Mouse (Mus musculus) fat pad, adult 2 months (tissue): ENCODE results near the gene Tmem92.
"Not testable (repeated sequence)": the region's sequence is repeated elsewhere in the genome, so short reads cannot be mapped to it uniquely, and the experiment has no call there.

ENCODE experiments used
- DNase-seq: peaks from one replicate; pipeline ENCODE4 v3.0.0-alpha.2; 2011; ENCODE audit warnings: low read depth, low spot score; ENCODE audit errors: extremely low read depth

Gene Tmem92

DNA sequence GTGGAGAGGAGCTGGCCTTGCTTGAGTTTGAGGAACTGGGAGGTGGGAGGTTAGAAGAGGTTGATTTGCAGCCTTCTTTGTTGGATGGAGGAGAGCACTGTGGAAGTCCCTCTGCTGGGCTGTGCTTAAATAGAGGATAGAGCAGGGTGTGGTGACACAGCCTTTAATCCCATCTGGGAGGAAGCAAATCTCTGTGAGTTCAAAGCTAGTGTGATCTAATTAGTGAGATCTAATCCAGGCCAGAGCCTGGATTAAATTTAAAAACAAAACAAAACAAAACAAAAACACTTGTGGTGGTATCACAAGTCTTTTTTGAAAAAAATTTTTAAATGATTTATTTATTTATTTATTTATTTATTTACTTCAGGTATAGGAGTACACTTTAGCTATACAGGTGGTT lies at the start of gene Tmem92:
Gene Tmem92, minus strand, starts transcription at position 101 of the 400 bp plus-strand sequence.
- DNase-seq = no peak

DNA sequence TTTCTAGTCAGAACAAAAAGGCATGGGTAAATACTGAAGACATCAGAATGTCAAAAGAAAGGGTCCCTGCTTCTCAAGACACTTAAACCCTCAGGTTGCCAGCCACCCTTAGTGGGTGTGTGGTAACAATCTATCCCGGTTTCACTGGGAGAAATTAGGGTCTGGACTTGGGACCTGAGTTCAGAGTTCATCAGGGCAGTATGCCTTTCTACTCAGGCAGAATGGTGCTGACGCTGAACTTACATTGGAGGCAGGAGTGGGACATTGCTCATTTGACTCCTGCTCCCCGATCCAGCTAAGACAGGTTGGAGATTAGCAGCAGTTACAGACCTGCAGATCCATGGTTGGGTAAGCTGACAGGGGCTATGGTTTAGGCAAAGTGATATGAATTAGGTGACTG lies 46.5 kb upstream of the Tmem92 start:
- DNase-seq = no peak

DNA sequence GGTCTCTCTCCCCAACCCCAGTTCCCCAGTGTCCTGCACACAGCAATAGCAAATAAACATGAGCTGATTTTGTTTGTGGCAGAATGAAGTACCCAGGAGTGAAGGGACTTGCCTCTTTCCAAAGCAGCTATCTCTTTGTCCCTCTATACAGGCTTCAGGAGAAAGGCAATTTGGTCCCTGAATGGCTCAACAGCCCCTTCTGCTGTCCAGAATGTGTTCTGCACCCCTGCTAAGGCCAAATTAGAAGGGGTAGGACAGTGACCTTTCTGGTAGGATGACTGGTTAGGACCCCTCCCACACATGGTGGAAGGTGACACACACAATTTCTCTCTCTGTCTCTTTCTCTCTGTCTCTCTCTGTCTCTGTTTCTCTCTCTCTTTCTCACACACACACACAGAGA lies 36.9 kb upstream of the Tmem92 start:
- not testable (repeated sequence) for DNase-seq

DNA sequence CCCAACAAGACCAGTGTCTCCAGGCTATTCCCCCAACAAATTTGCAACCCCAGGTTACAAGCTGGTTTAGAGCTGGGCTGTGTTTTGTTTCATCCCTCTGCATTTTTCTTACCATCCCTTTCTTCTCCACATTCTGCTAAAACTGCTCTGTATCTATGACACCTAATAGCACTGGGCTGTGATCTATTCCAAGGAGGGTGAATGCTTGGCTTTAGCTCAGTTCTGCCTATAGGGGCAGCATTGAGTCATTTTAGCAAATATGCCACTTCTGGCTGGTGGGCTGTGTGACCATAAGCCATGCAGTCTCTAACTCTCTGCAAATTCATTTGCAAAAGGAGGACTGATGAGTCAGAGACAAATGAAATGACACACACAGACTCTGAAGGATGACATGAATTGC lies 36.4 kb upstream of the Tmem92 start:
- DNase-seq = not testable (repeated sequence)

DNA sequence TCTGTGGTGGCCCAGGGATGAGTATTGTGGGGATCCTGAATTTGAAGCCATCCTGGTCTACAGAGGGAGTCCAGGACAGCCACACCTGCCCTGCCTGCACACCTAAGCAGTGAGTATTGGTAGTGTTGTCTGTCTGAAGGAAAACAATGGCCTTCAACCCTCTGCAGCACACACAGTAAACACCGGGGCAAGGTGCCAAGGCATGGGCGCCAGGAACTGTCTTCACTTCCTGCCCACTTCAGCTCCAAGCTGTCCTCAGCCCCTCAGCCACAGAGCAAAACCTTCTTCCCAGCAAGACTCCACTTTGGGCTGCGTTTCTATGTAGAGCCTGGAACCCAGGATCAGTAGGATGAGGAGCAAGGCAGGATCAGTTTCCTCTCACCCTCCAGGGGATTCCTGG lies 29.0 kb upstream of the Tmem92 start:
- not testable (repeated sequence) for DNase-seq

DNA sequence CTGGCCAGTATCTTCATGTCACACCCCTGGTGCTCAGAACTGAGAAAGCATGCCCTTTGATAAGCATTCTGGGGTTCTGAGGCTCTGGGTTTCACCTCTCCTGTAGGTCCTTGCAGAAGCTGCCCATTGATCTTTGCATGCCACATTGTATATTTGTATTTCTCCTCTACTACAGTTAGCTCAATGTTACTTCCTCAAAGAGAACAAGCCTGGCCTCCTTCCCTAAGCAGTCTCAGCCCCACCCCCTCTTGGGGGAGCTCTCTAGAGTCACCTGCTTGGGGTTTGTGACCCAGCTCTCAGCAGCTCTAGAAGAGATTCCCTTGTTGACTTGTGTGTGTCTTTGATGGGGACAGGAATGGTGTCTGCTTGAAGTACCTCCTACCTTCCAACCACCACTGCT lies 9.2 kb upstream of the Tmem92 start:
- DNase-seq = no peak

DNA sequence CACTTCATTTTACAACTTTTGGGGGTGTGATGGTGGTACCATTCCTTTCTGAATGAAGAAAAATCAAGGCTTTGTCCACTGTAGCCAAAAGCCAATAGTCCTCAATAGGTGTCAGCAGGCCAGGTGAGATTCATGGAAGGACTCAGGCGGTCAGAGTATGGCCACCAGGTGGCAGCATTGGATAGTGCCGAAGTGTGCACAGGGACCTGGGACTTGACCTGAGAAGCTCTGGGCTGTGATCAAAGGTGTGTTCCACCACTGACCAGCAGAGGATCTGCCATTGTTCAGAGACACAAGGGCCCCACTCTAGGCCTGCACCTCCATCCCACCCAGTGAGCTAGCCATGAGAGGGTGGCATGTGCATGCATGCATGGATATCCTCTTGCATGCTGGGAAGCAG lies 2.7 kb upstream of the Tmem92 start:
- DNase-seq = no peak

DNA sequence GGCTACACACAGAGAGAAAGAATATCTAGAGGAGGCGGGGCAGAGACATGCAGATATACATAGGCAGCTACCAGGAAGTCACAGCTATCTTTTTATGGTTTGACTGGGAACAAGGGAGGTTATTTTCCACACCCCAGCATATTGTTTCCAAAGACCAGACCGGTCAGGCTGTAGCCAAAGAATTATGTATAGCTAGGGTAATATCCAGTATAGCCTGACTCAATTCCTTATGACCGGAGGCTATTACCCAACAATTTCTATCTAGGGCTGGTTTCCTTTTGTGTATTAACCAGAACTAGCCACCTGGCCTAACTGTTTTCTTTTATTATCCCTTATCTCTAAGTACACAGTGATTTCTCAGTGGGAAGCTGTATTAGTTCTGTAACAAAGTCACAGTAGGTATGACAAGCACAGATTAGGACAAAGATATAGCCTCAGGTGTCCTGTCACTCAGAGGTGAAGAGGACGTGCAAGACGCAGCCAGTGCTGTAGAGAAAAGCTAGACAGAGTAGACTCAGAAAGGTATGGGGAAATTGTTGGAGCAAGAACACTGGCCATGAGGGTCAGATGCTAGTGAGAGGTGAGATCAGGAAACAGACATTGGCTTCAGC lies 7.5 kb downstream of the Tmem92 start:
- DNase-seq = no peak

DNA sequence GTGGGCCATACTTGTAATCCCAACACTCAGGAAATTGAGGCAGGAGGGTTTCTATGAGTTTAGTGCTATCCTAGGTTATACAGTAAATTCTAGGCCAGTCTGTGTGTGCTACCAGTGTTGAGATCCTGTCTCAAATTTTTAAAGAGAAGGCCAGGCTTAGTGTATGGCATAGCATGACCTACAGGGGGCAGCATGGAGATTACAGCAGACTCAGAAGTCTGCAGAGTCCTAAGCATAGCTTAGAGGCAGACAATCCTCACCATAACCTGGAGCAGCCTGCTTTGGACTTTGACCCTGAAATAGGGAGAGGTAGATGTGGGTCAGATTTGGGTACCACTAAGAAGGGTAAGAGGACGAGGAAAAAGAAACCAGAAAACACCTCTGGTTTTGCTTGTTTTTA lies 8.7 kb downstream of the Tmem92 start:
- DNase-seq = no peak

DNA sequence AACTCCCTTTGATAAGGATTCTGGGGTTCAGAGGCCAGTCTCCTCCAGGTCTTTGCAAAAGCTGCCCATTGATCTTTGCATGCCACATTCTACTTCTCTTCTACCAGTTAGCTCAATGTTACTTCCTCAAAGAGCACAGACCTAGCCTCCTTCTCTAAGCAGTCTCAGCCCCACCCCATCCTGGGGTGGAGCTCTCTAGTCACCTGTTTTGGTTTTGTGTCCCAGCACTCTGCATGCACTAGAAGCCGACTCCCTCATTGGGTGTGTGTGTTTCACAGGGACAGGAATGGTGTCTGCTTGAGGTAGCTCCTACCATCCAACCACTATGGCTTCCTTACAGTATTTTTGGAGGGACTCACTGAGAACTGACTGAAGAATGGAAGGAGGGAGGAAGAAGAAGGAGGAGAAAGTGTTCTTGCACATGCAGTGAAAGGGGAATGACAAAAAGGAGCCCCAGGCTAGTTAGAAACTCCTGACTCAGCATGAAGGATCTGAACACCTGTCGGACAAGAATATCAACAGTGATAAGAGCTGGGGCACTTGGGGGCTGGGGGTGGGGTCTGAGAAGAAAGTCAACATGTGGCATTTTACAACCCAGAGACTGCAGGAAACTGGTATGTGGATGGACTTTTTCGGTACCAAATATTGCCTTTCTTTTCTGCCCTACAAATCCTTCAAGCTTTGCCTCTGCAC lies 10.0 kb downstream of the Tmem92 start:
- DNase-seq = no peak

DNA sequence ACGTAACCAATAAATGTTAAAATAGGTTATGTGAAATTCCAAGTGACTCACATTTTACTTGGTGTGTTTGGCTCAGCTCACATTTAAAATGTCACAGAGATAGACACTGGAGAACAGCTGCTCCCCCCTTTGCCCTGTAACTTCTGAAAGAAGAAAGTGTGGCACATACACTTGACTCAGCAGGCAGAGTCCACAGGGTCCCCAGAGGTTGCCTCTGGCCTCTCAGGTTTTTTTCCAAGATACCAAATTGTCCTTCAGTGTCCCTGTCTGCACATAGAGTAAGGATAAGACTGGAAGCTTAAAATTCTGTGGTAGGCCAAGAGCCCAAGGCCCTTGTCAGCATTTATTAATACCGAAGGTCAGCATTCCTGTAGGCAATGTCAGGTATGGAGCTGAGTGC lies 15.3 kb downstream of the Tmem92 start:
- DNase-seq = no peak

DNA sequence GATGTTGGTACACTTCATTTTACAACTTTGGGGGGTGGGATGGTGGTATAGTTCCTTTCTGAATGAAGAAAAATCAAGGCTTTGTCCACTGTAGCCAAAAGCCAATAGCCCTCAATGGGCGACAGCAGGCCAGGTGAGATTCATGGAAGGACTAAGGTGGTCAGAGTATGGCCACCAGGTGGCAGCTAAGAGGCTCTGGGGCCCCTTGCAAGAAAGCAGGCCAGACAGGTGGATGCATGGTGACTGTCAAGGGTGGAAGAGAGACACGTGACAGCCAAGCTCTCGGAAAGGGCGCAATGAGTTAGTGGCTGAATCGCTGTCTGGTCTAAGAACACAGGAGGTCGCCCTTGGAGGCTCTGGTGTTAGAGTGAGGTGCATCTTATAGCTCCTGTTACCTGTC lies 19.7 kb downstream of the Tmem92 start:
- DNase-seq = no peak

DNA sequence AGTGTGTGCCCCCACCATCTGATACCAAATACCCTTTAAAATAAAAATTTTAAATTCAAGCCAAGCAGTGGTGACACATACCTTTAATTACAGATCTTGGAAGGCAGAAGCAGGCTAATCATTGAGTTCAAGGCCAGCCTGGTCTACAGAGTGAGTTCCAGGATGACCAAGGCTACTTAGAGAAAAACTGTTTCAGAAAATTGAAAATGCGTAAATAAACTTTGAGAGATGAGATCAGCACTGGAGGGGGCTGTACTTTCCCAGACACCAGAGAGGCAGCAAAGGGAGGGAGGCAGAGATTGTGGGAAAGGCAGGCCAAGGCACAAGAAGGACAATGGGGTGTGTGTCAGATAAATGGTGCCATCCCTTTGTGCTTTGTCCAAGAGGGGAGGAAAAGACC lies 20.2 kb downstream of the Tmem92 start:
- no peak for DNase-seq

DNA sequence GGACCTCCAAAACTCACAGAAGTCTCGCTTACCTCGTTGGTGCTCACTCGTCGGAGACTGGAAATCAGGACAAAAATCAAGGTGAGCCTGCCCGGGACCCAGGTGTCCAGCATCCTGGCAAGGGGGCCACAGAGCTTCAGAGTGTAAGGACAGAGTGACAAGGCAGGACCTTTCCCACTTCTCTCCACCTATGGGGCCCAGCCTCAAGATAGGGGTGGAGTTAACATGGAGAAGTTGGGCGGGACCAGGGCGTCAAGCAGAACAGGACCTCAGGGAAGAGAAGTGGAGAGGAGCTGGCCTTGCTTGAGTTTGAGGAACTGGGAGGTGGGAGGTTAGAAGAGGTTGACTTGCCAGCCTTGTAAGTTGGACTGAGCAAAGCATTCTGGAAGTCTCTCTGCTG lies 21.7 kb downstream of the Tmem92 start:
- no peak for DNase-seq

DNA sequence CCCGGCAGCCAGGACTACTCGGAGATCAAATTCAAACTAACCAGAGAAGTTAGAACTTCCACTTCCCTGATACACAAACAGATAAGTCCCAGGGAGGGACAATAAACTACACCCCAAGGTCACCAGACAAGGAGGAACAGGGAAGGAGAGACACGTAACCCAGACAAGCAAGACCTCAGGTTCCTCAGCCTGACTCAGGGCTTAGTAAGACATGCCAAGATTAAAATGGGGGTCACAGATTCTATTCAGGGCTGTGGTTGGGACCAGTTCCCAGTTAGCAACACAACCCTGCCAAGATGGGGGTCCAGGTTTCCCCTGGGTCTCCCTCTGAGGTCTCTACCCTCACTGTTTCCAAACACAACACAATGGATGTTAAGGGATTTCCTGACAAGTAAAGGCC lies 22.1 kb downstream of the Tmem92 start:
- no peak for DNase-seq

DNA sequence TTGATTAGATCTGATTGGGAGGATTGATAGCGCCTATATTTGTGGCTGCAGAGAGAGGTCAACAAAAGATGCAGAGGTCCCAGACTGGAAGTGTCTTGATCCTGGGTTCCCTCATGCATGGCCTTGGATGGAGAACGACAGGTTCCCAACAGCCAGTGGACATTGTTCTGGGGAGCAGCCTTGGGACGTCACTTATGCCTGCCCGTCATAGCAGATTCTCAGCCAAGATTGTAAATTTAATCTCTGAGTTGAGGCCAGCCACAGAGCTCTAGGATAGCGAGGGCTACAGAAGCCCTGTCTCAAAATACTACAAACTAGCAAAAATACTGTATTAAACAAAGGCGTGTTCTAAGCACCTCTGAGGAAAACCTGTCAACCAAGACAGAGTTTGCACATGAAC lies 22.6 kb downstream of the Tmem92 start:
- no peak for DNase-seq

DNA sequence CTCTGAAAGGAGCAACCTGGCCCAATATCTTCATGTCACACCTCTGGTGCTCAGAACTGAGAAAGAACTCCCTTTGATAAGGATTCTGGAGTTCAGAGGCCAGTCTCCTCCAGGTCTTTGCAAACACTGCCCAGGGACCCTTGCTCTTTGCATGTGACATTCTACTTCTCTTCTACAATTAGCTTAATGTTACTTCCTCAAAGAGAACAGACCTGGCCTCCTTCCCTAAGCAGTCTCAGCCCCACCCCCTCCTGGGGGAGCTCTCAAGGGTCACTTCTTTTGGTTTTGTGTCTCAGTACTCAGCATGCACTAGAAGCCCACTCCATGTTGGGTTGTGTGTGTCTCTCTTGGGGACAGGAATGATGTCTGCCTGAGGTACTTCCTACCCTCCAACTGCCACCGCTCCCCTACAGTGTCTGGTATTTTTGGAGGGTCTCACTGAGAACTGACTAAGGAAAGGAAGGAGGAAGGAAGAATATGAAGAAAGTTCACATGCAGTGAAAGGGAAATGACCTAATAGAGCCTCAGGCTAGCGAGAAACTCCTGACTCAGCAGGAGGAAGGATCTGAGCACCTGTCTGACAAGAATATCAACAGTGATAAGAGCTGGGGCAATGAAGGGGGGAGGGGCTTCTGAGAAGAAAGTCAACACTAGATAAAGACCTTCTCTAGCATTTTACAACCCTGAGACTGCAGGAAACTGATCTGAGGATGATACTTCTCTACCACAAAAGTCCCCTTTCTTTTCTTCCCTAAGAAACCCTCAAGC lies 29.4 kb downstream of the Tmem92 start:
- DNase-seq = no peak

DNA sequence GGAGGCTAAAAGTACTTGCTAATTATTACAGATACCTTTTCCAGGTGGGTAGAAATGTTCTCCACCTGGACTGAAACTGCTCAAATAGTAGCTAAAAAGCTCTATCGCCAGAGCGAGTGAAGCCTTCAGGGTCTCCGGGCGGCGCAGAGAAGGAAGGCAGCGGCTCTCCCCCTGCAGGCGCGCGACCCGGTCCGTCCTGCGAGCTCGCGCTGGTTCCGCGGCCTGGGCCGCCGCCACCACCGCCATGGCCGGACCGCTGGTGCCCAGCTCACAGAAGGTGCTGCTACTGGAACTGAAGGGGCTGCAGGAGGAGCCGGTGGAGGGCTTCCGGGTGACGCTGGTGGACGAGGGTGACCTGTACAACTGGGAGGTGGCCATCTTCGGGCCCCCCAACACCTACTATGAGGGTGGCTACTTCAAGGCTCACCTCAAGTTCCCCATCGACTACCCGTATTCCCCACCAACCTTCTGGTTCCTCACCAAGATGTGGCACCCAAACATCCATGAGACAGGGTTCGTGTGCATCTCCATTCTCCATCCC lies 40.7 kb downstream of the Tmem92 start, which contains the start of gene Cdc34b:
Gene Cdc34b, plus strand, starts transcription at position 51 of the 541 bp plus-strand sequence.
- DNase-seq = no peak

DNA sequence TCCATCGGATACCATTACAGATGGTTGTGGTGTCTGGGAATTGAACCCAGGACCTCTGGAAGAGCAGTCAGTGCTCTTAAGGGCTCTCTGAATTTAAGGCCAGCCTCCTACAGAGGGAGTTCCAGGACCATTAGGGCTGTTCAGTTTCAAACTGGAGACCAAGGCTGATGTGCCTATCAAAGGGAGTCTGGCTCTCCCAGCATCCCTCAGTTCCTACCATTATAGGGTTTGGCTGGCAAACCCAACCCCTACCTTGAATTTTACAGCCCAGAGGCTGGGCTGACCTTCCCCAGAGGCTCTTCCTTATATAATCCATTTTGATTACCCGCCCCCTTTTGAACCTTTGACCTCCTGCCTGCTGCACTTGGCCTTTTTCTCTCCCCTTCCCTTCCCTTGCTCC lies 46.8 kb downstream of the Tmem92 start:
- no peak for DNase-seq

DNA sequence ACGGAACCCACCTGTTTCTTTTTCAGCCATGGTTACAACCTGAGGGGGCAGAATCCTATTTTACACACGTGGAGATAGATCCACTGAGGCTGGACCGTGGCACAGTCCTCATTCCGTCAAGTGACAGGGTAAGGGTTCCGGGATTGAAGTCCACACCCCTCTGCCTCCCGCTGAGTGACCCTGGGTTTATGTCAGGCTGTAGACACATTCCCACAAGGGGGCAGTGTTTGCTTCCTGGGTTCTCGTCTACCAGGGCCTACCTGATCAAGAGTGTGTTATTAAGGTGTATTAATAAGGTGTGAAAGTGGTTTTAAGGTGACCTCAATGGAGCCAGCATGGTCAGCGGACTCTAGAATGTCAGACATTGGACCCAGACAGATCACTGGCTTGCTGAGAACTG lies 49.7 kb downstream of the Tmem92 start:
- DNase-seq = no peak

DNA sequence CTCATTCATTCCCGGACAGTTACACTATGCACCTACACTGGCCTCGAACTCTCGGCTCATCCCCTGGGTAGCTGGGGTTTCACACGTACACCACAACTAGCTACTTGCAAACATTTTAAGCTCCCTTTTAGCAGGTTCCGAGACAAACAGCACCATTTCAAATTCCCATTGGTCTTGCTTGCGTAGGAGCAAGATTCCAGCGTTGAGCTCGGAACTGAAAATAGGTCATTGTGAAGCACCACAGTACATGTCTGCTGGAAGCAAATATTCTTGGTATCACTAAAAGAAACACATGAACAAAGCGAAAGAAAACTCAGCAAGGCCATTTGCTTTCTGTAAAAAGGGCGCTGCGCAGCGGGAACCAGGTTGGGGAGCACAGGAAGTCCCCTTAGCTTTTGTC lies 51.3 kb downstream of the Tmem92 start:
- no peak for DNase-seq

DNA sequence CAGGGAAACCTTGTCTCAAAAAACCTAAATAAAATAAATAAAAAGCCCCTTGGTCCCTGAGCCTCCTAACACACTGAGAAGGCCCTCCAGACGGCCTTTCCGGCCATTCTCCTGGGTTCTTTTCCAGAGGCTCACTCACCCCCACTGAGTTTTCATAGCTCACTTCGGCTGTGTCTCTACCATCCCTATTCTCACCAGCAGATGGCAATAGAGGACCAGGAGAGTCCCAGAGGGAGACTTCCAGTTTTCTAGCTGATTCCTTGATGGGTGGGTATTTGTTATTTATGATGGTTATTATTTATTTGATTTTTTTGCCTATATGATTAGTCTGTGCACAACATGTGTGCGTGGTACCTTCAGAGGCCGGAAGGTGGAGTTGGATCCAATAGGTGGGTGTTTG lies 52.2 kb downstream of the Tmem92 start:
- DNase-seq = no peak
